Mouse (Mus musculus): ENCODE measurements at regions not wholly inside any gene's neighbourhood (a gene's known extent, or its start where the extent isn't known, plus 50 kb on each side); places are given as distances from the start of the nearest gene placed in this dataset.
A peak's percentile ranks its signal among the peaks of the same experiment; 100 is the strongest.

DNA sequence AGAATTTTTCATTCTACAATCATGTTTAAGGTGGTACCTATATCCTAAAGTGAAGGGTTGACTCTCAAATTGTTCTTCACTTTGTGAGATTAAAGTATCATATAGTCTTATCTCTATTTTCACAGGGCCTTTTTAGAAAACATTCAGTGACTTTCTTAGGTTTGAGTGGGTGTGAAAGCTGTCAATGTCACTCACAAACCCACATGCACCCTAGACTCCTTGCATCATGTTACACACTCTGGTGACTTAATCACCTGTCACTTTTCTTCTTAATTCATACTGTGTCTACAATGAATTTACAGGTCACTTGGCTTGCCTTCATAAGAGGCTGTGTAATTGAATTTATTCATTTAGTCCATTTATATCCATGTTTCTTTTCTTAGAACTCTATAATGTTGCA is 1026.8 kb upstream of the Alcam start:
- DNase-seq: no peak

DNA sequence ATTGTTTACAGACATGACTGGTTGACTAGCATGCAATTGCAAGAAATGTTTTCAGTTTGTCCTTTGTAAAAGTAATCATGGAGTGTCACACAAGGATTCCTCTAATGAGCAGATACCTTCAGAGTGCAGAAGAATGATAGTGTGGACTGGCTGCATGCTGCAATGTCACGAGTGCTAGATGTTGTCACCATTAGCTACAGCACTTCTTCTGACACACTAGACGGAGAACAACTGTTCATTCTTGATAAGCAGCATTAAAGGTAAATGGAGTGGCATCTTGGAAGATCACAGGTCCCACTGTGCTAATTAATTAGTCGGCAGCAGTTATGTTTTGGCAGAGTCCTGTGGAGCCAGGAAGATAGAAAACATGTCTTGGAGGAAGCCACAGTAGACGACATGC is 985.6 kb upstream of the Alcam start:
- no peak for DNase-seq

DNA sequence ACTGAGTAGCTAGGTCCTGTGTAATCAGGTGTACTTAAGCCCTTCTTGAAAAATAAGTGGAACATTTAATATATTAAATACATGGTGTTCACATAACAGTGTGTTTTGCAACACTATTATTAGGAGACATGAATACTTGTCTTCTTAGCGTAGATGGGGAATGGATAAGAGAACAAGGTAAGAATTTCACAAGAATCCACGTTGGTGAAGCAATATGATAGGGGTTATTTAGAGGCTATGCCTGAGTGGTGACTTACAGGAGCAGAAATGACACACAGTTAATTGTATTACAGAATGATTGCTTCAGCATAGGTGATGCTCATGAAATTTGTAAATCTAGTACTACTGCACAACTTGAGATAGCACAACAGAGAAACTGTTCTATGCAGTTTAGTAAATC is 964.5 kb upstream of the Alcam start:
- DNase-seq: no peak

DNA sequence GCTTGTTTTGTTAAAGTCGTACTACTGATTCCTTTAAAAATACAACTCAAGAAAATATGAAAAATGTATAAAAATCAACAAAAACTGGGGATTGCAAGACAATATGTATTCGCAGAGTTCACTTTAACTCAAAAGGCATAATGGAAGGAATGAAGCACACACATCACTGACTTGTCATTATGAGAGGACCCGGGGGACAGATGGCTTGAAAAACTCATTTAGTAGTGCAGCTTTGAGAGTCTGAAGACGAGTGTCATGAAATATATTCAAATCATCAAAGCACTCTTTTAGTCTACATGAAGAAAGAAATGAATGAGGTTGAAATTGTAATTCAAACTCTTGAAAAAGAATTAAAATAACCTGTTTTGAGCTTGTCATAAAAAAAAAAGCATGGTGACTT is 931.3 kb upstream of the Alcam start:
- DNase-seq: no peak

DNA sequence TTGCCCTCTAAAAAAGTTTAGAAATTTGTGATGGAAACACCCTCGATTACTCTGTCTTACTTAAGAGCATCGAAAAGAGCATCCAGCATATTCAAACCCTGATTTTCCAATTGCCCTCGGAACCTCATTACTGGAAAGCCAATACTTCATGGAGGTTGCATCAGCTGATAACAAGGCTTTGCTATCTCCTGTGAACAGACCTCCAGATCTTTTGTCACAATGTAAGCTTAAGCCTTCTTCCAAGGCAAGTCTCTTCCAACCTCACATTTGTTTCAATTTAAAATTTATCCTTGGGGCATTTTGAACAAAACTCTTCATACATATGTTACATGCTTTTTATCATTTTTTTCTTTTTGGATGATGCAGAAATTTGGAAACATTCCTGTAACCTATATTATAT is 888.3 kb upstream of the Alcam start:
- DNase-seq: no peak

DNA sequence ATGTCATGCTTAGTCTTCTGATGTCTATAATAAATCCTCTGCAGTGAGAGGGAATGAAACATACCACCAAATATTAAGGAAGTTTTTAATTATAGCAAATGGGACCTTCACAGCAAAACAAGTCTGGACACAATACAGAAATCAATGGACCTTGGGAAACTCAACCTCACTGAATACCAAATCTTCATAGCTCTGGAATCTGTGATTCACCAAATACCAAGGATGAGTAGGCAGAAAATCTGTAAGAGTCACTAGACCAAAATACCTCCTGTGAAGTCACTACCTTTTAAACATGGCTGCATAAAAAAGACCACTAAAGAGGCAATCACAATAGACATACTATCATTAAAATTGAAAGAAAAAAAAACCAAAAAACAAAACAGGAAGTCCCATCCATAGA is 872.5 kb upstream of the Alcam start:
- DNase-seq: no peak

DNA sequence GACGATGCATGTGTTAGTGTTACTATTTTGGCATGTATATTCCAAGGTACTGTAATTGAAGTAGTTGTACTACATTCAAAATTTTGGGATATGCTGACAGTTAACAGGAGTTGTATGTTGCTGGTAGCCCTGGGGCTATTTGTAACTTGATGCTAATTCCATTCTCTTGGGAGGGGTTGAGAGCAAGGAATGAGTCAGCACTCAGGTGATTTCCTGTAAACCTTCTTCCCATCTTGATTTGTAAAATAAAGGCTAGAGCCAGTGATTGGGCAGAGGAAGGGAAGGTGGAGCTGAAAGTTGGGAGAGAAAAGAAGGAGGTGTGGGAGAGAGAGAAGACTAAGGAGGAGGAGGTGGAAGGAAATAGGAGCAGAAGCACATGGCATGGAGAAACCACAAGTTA is 838.2 kb upstream of the Alcam start:
- no peak for DNase-seq

DNA sequence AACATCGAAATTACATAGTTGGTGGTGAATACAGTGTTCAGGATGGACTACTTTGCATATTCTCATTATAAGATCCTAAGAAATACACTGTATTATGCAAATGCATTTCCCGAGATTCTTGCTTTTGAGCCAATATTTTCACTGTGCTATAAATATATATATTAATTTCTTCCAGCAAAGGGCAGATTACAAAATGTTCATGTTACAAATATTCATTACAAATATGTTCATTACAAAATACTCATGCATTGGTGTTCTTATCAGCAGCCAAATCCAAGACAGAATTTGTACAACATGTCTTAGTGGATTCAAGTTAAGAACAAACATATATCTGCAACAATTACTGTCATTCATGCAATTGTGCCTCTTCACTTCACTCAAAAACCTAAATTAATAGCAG is 828.1 kb upstream of the Alcam start:
- DNase-seq: no peak

DNA sequence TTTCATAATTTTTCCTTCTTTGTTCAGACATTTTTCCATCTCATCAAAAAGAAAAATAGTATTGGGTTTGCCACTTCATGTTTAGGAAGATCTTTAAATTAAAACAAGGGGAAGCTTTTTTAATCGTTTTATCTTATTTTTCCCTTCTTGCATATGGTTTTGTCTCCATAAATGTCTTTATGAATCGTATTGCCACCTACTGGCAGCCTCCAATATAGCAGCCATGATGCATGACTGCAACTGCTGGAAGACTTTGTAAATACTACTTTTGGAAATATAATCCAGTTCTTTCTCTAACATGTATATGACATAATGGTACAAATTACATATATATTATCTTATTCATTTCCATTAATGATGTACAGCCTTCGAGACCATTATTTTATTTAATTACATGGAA is 812.2 kb upstream of the Alcam start:
- DNase-seq: peak; percentile 49

DNA sequence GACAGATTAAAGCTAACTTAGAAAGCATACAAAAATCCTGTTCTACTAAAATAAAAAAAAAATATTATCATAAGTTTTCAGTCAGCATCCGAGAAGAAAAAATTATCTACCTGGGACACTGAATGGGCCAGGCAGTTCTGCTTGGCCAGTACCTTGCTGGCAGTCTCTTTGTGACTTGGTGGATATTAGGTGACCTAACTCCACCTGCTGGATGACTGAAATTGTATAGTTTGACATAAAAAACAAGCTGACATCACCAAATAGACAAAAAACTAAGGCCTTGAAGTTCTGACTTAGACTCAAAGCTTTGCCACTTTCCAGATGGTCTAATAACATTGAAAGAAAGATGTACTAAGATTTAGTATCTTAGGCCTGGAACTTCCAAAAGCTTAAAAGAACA is 791.5 kb upstream of the Alcam start:
- no peak for DNase-seq

DNA sequence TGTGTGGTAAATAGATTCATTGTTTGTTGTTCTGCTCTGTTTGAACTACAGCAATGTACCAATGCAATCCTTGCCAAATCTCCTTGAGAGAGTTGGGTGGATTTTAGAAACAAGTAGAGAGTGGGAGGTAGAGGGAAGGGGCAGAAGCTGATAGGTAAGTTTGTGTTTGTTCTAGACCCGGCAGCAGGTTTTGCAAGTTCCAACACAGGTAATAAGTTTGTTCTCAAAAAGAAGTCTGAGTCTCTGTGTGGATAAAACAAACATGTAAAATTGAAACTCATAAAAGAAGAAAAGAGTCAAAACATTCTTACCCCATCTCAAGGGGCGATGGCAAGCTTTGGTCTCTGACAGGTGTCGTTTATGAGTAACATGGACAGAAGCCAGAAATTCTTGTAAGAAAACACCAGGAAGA is 788.3 kb upstream of the Alcam start:
- DNase-seq: no peak

DNA sequence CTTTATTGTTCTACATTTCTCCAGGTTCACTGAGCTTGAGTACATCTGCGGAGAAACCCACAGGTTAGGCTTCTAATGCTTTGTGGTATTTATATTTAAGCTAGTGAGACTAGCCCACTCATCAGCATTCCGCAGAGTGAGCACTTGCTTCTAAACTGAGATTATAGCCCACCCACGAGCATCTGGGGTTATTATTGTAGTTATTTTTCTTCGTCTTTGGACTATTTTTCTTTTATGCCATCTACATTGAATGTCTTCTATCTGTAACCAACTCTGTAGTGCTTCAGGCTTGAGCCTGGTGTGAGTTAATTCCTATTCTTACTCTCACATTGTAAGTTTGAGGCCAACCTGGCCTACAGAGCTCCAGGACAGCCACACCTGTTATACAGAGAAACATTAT is 765.0 kb upstream of the Alcam start:
- DNase-seq: no peak

DNA sequence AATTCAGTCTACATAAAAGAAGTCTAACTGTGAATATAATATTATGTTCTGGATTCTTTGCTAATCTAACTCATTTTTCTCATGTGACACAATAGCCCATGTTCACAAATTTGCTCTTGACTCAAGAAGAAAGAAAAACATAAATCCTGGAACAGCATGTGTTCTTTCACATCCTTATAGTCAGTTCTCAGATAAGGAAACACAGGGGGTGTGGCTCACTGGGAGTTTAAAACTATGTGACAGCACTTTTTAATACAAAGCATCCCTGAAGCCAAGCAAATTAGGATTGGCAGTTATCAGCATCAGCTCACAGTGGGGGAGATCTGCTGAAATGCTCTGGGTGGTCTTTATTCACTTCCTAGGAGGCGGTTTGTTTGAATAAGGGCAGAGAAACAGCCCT is 747.6 kb upstream of the Alcam start:
- no peak for DNase-seq

DNA sequence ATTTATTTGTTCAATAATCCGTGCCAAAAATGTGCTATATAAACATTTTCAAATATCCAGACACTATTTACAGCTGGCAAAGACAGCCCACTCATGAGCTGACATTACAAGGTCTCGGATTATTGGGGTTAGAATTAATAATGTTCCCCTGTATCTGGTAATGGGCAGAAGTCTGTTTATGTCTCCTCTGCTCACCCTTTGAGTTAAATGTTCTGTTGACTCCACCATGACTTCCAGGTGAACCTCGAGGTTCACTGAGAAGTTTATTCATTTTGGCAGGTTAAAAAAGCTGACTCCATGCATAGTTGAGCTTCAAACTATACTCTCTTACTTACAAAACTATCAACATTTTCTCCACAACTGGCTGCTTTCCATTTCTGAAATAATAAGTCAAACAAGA is 732.6 kb upstream of the Alcam start:
- no peak for DNase-seq

DNA sequence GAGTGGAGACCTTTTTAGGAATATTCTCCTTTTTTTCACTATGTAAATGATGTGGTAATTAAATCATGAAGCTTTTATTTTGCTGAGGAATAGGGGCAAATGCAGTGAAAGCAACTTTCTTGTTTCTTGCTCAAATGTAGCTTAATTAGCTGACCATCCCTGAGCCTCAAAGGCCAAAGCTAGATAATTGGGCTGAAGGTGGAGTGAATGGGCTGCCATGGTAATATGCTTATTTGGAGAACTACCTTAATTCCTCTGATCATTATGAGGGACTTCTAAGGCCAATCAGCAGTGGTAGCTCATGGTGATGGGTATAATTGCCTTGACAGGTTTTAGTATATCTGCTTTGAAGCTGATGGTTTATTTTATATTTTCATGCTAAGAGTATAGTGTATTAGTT is 702.5 kb upstream of the Alcam start:
- no peak for DNase-seq

DNA sequence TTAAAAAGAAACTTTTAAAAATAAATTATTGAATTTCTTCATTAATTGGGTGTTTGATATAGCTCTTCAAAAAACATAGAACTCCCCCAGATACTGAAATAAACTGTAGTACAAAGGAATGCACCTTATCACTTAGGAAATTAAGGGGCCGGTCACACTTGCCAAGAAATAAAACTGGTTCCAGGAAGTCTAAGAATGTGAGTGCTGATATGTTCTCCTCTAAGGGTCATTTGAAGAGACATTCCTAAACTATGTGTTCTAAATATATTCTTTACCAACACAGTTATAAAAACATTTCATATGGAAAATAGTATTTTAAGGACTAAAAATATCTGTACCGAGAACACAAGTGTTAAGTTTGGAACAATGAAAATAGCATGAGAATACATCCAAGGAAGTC is 676.8 kb upstream of the Alcam start:
- DNase-seq: no peak

DNA sequence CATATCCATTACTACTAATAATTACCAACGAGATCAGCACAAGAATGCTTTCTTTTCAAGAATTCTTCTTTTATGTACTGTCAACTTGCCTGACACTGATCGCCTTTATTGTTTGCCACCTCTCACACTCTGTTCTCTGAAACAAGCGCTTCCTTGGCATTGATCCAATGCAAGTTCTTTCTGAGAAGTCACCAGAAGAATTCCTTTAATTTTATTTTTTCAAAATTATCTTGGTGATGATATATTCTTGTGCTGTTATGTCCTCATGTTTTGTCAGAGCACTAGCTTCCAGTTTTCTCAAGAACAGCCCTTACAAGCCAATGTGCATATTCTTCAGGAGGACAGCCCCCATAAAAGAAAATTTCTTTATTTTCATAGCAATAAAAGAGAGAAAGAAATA is 654.9 kb upstream of the Alcam start:
- no peak for DNase-seq

DNA sequence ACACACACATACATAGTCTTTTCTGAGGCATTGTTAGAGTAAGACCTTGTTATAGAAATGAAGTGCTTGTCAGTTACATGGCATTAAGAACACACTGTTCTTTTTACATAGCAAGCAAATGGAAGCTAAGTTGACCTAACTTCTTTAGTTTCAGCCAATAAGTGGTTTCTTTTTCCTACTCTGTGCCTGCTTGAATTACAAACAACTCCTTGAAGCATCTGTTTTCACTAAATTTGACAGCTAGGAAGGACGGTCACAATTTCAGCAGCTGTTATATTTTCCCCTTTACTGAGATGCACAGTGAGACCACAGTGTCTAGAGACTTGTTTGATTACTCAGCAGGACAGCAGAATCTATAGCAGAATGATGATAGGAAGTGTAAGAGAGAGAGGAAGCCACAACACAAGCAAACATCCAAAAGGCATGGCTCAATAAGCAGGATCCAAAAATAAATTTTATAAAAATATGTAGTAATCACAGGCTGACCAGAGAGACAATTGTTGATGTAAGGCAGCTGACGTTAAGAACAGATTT is 641.6 kb upstream of the Alcam start:
- DNase-seq: no peak

DNA sequence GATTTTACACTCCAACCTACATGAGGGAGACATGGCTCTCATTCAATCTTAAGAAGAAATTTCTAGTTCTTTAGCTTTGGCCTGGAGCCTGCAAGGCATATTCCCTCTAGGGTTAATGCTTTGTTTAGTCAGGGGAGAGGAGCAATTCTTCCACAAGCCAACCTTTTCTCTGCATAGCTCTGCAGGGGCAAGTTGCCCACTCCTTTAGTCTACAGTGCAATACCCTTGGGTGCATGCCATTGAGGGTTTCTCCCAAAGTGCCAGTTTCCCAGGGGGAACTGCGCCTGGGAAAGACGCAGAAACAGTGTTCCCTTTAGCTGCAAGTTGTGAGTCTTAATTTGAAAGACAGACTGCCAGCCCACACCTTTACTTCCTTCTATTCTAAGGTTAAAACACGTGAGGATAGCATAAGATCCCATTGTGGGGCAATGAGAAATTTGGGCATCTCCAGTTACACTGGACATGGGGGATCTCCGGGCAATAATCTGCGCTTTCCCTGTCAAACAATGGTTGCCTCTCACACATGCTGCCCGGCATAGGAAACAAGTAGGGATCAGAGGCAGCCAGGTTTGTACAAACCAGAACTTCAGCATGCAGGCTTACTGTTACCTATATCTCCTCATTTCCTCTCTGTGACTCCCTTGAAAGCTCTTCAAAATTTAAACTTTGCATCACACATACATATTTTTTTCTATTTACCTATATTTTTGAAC is 620.1 kb upstream of the Alcam start:
- no peak for DNase-seq

DNA sequence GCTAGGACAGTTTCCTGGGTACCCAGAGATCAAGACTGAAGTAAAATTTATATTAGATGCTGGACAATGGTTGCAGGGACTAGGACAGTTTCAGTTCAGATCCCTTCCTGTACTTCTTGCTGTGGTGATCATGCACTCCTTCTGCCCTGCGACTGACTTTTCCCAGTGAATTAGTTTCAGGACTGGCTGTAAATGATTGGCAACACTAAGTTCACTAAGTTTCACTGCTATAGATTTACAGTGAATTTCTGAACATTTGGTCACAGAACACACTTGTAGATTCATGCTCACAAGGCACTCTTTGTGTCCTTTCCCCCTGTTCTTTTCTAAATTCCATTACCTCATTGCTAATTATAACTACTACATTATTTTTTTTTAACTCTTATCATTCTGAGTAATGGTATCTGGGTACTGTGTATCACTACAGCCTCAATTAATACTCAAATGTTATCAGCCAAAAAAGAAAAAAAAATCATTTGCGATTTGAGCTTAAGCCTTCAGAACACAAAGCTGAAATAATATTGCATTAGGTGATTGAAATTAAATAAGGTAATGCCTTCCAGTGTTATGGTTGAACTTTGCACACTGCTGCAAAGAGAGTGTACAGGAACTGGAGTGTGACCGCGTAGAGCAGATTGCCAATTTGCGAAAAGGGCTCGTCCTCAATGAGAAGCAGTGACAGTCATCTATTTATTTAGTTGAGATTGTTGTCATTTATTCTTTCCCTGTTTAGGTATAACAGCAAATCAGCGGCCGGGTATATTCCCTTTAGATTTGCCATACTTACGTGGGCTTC is 618.2 kb upstream of the Alcam start:
- DNase-seq: no peak

DNA sequence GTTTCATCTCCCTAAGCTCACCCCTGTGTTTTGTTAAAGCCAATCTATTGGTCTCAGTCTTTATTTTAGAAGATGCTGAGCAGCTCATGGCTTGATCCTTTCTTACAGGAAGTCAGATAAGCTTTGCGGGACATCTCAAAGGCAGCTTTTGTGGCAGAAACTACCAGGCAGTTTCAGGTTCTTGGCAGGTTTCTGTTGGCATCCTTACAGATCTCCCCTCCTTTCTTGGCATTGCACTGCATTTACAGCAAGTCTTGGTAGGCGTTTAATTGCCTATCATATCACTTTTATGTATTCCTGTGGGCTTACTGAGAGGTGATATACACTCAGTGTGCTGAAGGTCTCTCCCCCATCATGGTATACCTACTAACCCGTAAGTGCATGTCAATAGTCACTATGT is 610.3 kb upstream of the Alcam start:
- DNase-seq: no peak

DNA sequence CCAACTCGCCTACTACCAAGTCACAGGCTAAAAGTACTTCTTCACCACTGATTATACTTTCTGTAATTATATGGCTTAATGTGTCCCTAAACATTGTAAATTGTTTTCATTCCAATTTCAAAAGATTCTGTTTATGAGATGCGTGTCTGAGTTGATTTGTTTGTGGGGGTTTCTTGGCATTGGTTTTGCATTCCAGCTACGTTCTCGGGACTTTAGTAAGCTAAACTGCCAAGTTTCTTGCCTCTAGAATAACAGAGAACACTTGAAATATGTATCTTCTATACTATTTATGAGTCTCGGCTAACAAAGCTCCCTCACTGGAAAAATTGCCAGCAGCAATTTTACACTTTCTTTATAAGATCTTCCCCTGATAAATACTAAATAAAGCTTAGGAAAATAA is 609.2 kb upstream of the Alcam start:
- no peak for DNase-seq

DNA sequence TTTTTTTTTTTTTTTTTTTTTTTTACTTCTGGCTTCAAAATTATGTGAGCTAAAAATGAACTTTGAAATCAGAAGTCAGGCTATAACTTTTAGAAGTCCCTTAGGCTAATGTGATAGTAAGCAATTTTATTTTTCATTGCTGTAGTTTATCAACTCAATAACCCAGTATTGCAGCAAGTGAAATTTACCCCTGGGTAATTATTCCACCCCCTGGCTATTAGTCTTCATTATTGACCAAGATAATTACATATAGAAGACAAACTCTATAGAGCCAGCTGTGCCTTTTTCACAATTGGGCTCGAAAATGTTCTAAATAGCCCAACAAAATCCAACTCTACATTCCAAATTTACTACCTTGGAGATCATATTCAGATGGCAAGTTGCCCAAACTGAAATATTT is 572.2 kb upstream of the Alcam start:
- DNase-seq: no peak

DNA sequence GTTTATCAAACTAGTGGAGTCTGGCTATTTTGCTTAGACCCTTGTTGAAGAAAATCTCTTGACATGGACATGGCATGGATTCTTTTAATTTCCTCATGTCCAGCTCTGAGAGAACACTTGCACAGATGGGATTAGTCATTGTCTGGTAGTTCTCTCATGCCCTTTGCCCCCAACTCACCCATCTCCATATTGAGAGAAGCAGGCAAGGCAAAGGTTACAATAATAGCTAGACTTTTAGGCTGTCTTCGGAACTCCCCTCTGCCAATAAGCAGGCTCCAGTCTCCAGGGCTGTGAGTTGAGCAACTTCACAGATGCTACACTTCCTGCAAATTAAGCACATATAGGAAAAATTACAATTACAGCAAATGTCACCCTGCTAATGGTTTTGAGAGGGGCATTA is 558.0 kb upstream of the Alcam start:
- DNase-seq: no peak

Data from liver (tissue).